Mouse (Mus musculus): ENCODE data around the gene Dcakd. TPM values are rescaled to one million over a fixed set of nuclear protein-coding genes. Genes with fewer than 3 reads are reported as not detected.

Dcakd gene
- polyA plus RNA-seq, 1 experiment from 2014 or later = 220 TPM

GRCm38 (mm10) chr11:103053191-103054076 lies 25.3 kb upstream of the Dcakd start:
- Histone ChIP-seq H3K27me3 (replicated peaks; ENCODE audit: control insufficient read depth, insufficient read depth, low read length) (no peaks in the 10 kb centered on the region), H3K4me3 (ENCODE audit: low read depth, low read length) (no peak overlapping the region), H3K9ac (ENCODE audit: low read length) (no peak overlapping the region), H3K36me3 (ENCODE audit: control insufficient read depth, insufficient read depth, low read length) (peaks cover 75% of the 10 kb centered on the region), H3K4me1 (ENCODE audit: control insufficient read depth, insufficient read depth, low read length) (no peaks in the 10 kb centered on the region), H3K4me2 (ENCODE audit: low read length) (no peak overlapping the region), H3K9me3 (replicated peaks; ENCODE audit: control insufficient read depth, low read length) (no peaks in the 10 kb centered on the region), H3K27ac (ENCODE audit: low read depth, low read length) (no peak overlapping the region)
- DNase-seq (ENCODE audit: low spot score) (no peak), ATAC-seq (no peak)
- WGBS = 95% methylated on average over 18 of the region's 18 CpGs

GRCm38 (mm10) chr11:103052078-103052477 lies 23.9 kb upstream of the Dcakd start:
- no peak overlapping the region for H3K9ac ChIP-seq (ENCODE audit: low read length)
- no peaks in the 10 kb centered on the region for H3K4me1 ChIP-seq (ENCODE audit: control insufficient read depth, insufficient read depth, low read length)
- no peak overlapping the region for H3K27ac ChIP-seq (ENCODE audit: low read depth, low read length)
- no peaks in the 10 kb centered on the region for H3K27me3 ChIP-seq (replicated peaks; ENCODE audit: control insufficient read depth, insufficient read depth, low read length)
- H3K4me2 ChIP-seq (ENCODE audit: low read length) = no peak overlapping the region
- H3K36me3 ChIP-seq (ENCODE audit: control insufficient read depth, insufficient read depth, low read length) = peaks cover 68% of the 10 kb centered on the region
- no peak for DNase-seq (ENCODE audit: low spot score)
- H3K4me3 ChIP-seq (ENCODE audit: low read depth, low read length) = no peak overlapping the region
- no peaks in the 10 kb centered on the region for H3K9me3 ChIP-seq (replicated peaks; ENCODE audit: control insufficient read depth, low read length)
- ATAC-seq = no peak
- WGBS = 91% methylated on average over 6 of the region's 6 CpGs

- no peak overlapping the region for H3K27ac ChIP-seq (ENCODE audit: low read depth, low read length)
- no peaks in the 10 kb centered on the region for H3K9me3 ChIP-seq (replicated peaks; ENCODE audit: control insufficient read depth, low read length)
- no peak overlapping the region for H3K9ac ChIP-seq (ENCODE audit: low read length)
- H3K4me1 ChIP-seq (ENCODE audit: control insufficient read depth, insufficient read depth, low read length) = no peaks in the 10 kb centered on the region
- no peak overlapping the region for H3K4me3 ChIP-seq (ENCODE audit: low read depth, low read length)
- ATAC-seq (no peak), DNase-seq (ENCODE audit: low spot score) (no peak)
- peaks cover 68% of the 10 kb centered on the region for H3K36me3 ChIP-seq (ENCODE audit: control insufficient read depth, insufficient read depth, low read length)
- H3K4me2 ChIP-seq (ENCODE audit: low read length) = no peak overlapping the region
- 84% methylated on average over 8 of the region's 8 CpGs for WGBS
- H3K27me3 ChIP-seq (replicated peaks; ENCODE audit: control insufficient read depth, insufficient read depth, low read length) = no peaks in the 10 kb centered on the region
Measured at GRCm38 (mm10) chr11:103051249-103051691, 23.1 kb upstream of the Dcakd start.

GRCm38 (mm10) chr11:103050153-103050552 lies 22.0 kb upstream of the Dcakd start:
- Histone ChIP-seq H3K27me3 (replicated peaks; ENCODE audit: control insufficient read depth, insufficient read depth, low read length) (no peaks in the 10 kb centered on the region), H3K4me3 (ENCODE audit: low read depth, low read length) (no peak overlapping the region), H3K4me1 (ENCODE audit: control insufficient read depth, insufficient read depth, low read length) (no peaks in the 10 kb centered on the region), H3K9me3 (replicated peaks; ENCODE audit: control insufficient read depth, low read length) (no peaks in the 10 kb centered on the region), H3K9ac (ENCODE audit: low read length) (no peak overlapping the region), H3K4me2 (ENCODE audit: low read length) (no peak overlapping the region), H3K27ac (ENCODE audit: low read depth, low read length) (no peak overlapping the region), H3K36me3 (ENCODE audit: control insufficient read depth, insufficient read depth, low read length) (peaks cover 68% of the 10 kb centered on the region)
- ATAC-seq (no peak), DNase-seq (ENCODE audit: low spot score) (no peak)
- 94% methylated on average over 9 of the region's 9 CpGs for WGBS

GRCm38 (mm10) chr11:103049611-103050010 lies 21.5 kb upstream of the Dcakd start:
- DNase-seq (ENCODE audit: low spot score) (peak; percentile 19), ATAC-seq (no peak)

GRCm38 (mm10) chr11:103046286-103046685 lies 18.2 kb upstream of the Dcakd start:
- no peak for ATAC-seq
- no peaks in the 10 kb centered on the region for H3K9me3 ChIP-seq (replicated peaks; ENCODE audit: control insufficient read depth, low read length)
- no peaks in the 10 kb centered on the region for H3K4me1 ChIP-seq (ENCODE audit: control insufficient read depth, insufficient read depth, low read length)
- WGBS = 39% methylated on average over 8 of the region's 8 CpGs
- H3K27ac ChIP-seq (ENCODE audit: low read depth, low read length) = no peak overlapping the region
- no peaks in the 10 kb centered on the region for H3K27me3 ChIP-seq (replicated peaks; ENCODE audit: control insufficient read depth, insufficient read depth, low read length)
- H3K9ac ChIP-seq (ENCODE audit: low read length) = no peak overlapping the region
- no peak overlapping the region for H3K4me2 ChIP-seq (ENCODE audit: low read length)
- H3K36me3 ChIP-seq (ENCODE audit: control insufficient read depth, insufficient read depth, low read length) = peaks cover 63% of the 10 kb centered on the region
- no peak for DNase-seq (ENCODE audit: low spot score)
- H3K4me3 ChIP-seq (ENCODE audit: low read depth, low read length) = no peak overlapping the region

More at GRCm38 (mm10) chr11:103049611-103050010, 21.5 kb upstream of the Dcakd start:
- no peak overlapping the region for H3K27ac ChIP-seq (ENCODE audit: low read depth, low read length)
- no peak overlapping the region for H3K4me3 ChIP-seq (ENCODE audit: low read depth, low read length)
- no peaks in the 10 kb centered on the region for H3K9me3 ChIP-seq (replicated peaks; ENCODE audit: control insufficient read depth, low read length)
- H3K4me2 ChIP-seq (ENCODE audit: low read length) = no peak overlapping the region
- H3K9ac ChIP-seq (ENCODE audit: low read length) = no peak overlapping the region
- WGBS = 95% methylated on average over 5 of the region's 5 CpGs
- no peaks in the 10 kb centered on the region for H3K4me1 ChIP-seq (ENCODE audit: control insufficient read depth, insufficient read depth, low read length)
- H3K27me3 ChIP-seq (replicated peaks; ENCODE audit: control insufficient read depth, insufficient read depth, low read length) = no peaks in the 10 kb centered on the region
- peaks cover 72% of the 10 kb centered on the region for H3K36me3 ChIP-seq (ENCODE audit: control insufficient read depth, insufficient read depth, low read length)

GRCm38 (mm10) chr11:103043982-103044381 lies 15.8 kb upstream of the Dcakd start:
- WGBS = 94% methylated on average over 3 of the region's 3 CpGs

GRCm38 (mm10) chr11:103042828-103043227 lies 14.7 kb upstream of the Dcakd start:
- 64% methylated on average over 4 of the region's 4 CpGs for WGBS
- peaks cover 47% of the 10 kb centered on the region for H3K36me3 ChIP-seq (ENCODE audit: control insufficient read depth, insufficient read depth, low read length)
- H3K27me3 ChIP-seq (replicated peaks; ENCODE audit: control insufficient read depth, insufficient read depth, low read length) = no peaks in the 10 kb centered on the region
- ATAC-seq (no peak), DNase-seq (ENCODE audit: low spot score) (no peak)
- H3K27ac ChIP-seq (ENCODE audit: low read depth, low read length) = no peak overlapping the region
- H3K9ac ChIP-seq (ENCODE audit: low read length) = no peak overlapping the region
- H3K4me2 ChIP-seq (ENCODE audit: low read length) = no peak overlapping the region
- no peaks in the 10 kb centered on the region for H3K9me3 ChIP-seq (replicated peaks; ENCODE audit: control insufficient read depth, low read length)
- no peaks in the 10 kb centered on the region for H3K4me1 ChIP-seq (ENCODE audit: control insufficient read depth, insufficient read depth, low read length)
- no peak overlapping the region for H3K4me3 ChIP-seq (ENCODE audit: low read depth, low read length)

More at GRCm38 (mm10) chr11:103043982-103044381, 15.8 kb upstream of the Dcakd start:
- no peaks in the 10 kb centered on the region for H3K27me3 ChIP-seq (replicated peaks; ENCODE audit: control insufficient read depth, insufficient read depth, low read length)
- H3K27ac ChIP-seq (ENCODE audit: low read depth, low read length) = no peak overlapping the region
- no peak overlapping the region for H3K4me3 ChIP-seq (ENCODE audit: low read depth, low read length)
- ATAC-seq (no peak), DNase-seq (ENCODE audit: low spot score) (no peak)
- H3K36me3 ChIP-seq (ENCODE audit: control insufficient read depth, insufficient read depth, low read length) = peaks cover 47% of the 10 kb centered on the region
- H3K9me3 ChIP-seq (replicated peaks; ENCODE audit: control insufficient read depth, low read length) = no peaks in the 10 kb centered on the region
- H3K9ac ChIP-seq (ENCODE audit: low read length) = no peak overlapping the region
- H3K4me2 ChIP-seq (ENCODE audit: low read length) = no peak overlapping the region
- no peaks in the 10 kb centered on the region for H3K4me1 ChIP-seq (ENCODE audit: control insufficient read depth, insufficient read depth, low read length)

- ATAC-seq = no peak
- no peaks in the 10 kb centered on the region for H3K4me1 ChIP-seq (ENCODE audit: control insufficient read depth, insufficient read depth, low read length)
- H3K9ac ChIP-seq (ENCODE audit: low read length) = no peak overlapping the region
- 92% methylated on average over 6 of the region's 6 CpGs for WGBS
- no peaks in the 10 kb centered on the region for H3K27me3 ChIP-seq (replicated peaks; ENCODE audit: control insufficient read depth, insufficient read depth, low read length)
- no peaks in the 10 kb centered on the region for H3K9me3 ChIP-seq (replicated peaks; ENCODE audit: control insufficient read depth, low read length)
- peaks cover 10% of the 10 kb centered on the region; the same call in 1 of the 2 replicates for H3K36me3 ChIP-seq (ENCODE audit: control insufficient read depth, insufficient read depth, low read length)
- no peak overlapping the region for H3K4me3 ChIP-seq (ENCODE audit: low read depth, low read length)
- H3K27ac ChIP-seq (ENCODE audit: low read depth, low read length) = no peak overlapping the region
- no peak for DNase-seq (ENCODE audit: low spot score)
- H3K4me2 ChIP-seq (ENCODE audit: low read length) = no peak overlapping the region
Measured at GRCm38 (mm10) chr11:103038037-103038436, 9.9 kb upstream of the Dcakd start.
